Mouse (Mus musculus): Measurements from ENCODE around the gene Fam43a.

DNA sequence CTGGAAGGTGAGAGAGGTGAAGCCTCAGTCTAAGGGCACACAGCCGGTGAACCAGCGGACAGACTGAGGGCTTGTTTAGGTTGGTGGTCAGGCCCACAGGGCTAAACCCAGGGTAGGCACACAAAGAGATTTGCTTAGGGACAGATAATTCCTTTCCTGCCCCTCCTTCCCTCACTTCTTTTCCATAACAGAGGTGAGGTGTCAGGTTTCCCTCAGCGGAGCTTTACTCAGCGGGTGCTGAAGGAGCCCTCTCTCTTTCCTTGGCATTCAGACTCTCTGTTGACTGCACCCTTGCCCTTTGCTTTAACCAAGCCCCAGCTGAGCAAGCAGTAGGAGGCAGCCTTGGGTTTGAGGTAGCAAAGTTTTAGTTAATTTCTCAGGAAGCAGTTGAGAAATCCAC is 41.9 kb downstream of the Fam43a start:
- TF ChIP-seq CTCF (IDR thresholded peaks at IDR 0.05; ENCODE audit: low read depth) (no peak), EP300 (IDR thresholded peaks at IDR 0.05; ENCODE audit: low read depth) (no peak)

Measured in liver, postnatal 0 days (tissue).